Mouse (Mus musculus): ENCODE data around the gene Vasn. TPM values are rescaled to one million over a fixed set of nuclear protein-coding genes. Genes with fewer than 3 reads are reported as not detected.

Gene Vasn
- polyA plus RNA-seq, 1 experiment from 2014 or later: 2.3 TPM

DNA sequence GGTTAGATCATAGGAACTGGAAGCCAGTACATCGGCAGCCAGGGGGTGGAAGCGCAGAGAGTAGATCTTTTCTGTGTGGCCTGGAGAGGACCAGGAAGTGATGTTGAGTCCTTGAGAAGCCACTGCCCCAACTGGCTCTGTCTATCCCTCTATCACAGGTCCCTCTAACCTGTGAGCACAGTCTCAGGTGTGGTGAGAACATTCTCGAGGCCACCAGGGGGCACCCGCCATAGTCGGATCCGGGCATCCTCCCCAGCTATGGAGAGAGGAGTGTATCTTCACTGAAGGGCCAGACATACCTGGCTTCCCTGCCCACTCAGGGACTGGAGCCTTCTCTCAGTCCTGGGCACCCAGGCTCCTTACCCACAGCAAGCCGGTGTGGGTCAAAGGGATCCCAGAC lies 7.7 kb upstream of the Vasn start:
- Histone ChIP-seq H3K27ac (no peak overlapping the region), H3K9ac (no peak overlapping the region), H3K4me2 (no peak overlapping the region), H3K9me3 (replicated peaks) (no peaks in the 10 kb centered on the region), H3K4me3 (no peak overlapping the region), H3K27me3 (no peaks in the 10 kb centered on the region), H3K4me1 (no peaks in the 10 kb centered on the region), H3K36me3 (ENCODE audit: poor library complexity, severe bottlenecking) (peaks cover 23% of the 10 kb centered on the region)
- 41% methylated on average over 7 of the region's 7 CpGs for WGBS
- no peak; the same call in 1 of the 2 replicates for ATAC-seq

- H3K9me3 ChIP-seq (replicated peaks): no peaks in the 10 kb centered on the region
- no peak overlapping the region for H3K9ac ChIP-seq
- 85% methylated on average over 3 of the region's 3 CpGs for WGBS
- ATAC-seq: no peak
- peaks cover 14% of the 10 kb centered on the region for H3K36me3 ChIP-seq (ENCODE audit: poor library complexity, severe bottlenecking)
- no peak overlapping the region for H3K27ac ChIP-seq
- no peak overlapping the region for H3K4me2 ChIP-seq
- no peaks in the 10 kb centered on the region for H3K27me3 ChIP-seq
- no peak overlapping the region for H3K4me3 ChIP-seq
- no peaks in the 10 kb centered on the region for H3K4me1 ChIP-seq
Observed at GRCm38 (mm10) chr16:4633661-4634060, 6.1 kb upstream of the Vasn start.

DNA sequence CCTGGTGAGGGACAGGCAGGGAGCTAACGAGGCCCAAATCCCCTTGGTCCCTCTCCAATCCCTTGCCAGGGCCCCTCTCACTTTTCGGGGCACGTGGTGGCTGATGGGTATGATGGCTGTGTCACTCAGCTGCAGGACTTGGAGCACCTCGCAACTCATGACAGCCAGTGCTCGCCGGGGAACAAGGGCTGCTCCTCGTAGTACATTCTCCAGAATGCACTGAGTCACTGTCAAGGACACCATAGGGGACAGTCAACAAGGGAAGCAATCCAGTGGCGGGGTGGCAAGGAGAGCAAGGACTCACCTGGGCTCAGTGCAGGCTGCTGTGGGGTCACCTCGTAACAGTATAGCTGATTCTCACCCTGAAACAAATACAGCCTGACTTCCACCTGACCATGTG lies 5.1 kb upstream of the Vasn start:
- H3K9ac ChIP-seq: no peak overlapping the region
- no peak overlapping the region for H3K27ac ChIP-seq
- ATAC-seq: no peak
- H3K36me3 ChIP-seq (ENCODE audit: poor library complexity, severe bottlenecking): peaks cover 12% of the 10 kb centered on the region
- no peak overlapping the region for H3K4me3 ChIP-seq
- H3K4me2 ChIP-seq: no peak overlapping the region
- H3K9me3 ChIP-seq (replicated peaks): no peaks in the 10 kb centered on the region
- WGBS: 78% methylated on average over 9 of the region's 9 CpGs
- H3K4me1 ChIP-seq: 0 out of 2 replicates have a peak, but pooled peaks cover 4% of the 10 kb centered on the region
- no peaks in the 10 kb centered on the region for H3K27me3 ChIP-seq

DNA sequence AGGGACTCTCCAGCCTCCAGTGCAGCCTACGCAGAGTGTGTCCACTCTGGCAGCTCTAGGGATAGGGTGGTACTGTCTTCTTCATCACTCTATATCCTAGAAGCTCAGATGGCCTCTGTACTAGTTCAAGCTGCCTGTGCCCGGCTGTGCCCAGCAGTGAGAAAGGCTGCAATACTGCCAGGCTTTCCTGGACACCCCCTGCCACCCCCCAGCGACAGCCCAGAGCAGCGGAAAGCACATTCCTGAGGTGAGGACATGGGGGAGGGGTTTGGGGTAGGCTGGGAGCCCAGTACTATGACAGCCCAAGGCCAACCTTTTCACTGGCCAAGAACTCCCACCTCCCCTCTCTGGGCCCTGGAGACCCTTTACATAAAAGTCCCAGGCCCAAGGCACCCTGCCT lies 4.0 kb upstream of the Vasn start:
- Histone ChIP-seq H3K27ac (no peak overlapping the region), H3K4me2 (no peak overlapping the region), H3K9ac (0 out of 2 replicates have a peak overlapping the region, but pooled peaks have one; percentile 7), H3K4me1 (peaks cover 15% of the 10 kb centered on the region), H3K9me3 (replicated peaks) (no peaks in the 10 kb centered on the region), H3K4me3 (no peak overlapping the region), H3K36me3 (ENCODE audit: poor library complexity, severe bottlenecking) (peaks cover 12% of the 10 kb centered on the region), H3K27me3 (no peaks in the 10 kb centered on the region)
- no peak for ATAC-seq
- WGBS: 77% methylated on average over 4 of the region's 4 CpGs

DNA sequence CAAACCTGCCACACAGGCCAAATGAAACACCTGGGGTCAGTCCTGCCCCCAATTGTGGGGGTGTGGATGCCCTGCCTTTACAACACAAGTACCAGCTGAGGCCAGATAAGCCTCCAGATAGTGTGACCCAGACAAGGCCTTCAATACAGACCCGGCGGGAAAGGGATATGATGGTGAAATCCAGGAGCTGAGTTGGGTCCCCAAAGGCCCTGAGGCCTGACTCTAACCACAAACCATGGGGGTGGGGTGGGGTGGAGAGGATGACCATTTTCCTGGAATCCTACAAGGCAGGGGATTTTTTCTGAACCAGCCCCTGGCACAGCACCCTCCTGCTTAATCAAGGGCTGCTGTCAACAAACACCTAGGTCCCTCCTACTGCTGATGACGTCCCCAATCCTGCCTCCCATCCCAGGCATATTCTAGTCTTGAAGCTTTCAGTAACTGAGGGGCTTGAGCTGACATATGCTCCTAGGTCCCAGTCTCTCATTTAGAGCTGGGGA lies 800 bp upstream of the Vasn start:
- H3K36me3 ChIP-seq (ENCODE audit: poor library complexity, severe bottlenecking): peaks cover 1% of the 10 kb centered on the region; the same call in 1 of the 2 replicates
- H3K9me3 ChIP-seq (replicated peaks): no peaks in the 10 kb centered on the region
- H3K9ac ChIP-seq: no peak overlapping the region
- no peak overlapping the region for H3K4me2 ChIP-seq
- no peak for ATAC-seq
- H3K4me3 ChIP-seq: no peak overlapping the region
- H3K4me1 ChIP-seq: peaks cover 45% of the 10 kb centered on the region
- no peak overlapping the region for H3K27ac ChIP-seq
- H3K27me3 ChIP-seq: no peaks in the 10 kb centered on the region
- 88% methylated on average over 3 of the region's 3 CpGs for WGBS

DNA sequence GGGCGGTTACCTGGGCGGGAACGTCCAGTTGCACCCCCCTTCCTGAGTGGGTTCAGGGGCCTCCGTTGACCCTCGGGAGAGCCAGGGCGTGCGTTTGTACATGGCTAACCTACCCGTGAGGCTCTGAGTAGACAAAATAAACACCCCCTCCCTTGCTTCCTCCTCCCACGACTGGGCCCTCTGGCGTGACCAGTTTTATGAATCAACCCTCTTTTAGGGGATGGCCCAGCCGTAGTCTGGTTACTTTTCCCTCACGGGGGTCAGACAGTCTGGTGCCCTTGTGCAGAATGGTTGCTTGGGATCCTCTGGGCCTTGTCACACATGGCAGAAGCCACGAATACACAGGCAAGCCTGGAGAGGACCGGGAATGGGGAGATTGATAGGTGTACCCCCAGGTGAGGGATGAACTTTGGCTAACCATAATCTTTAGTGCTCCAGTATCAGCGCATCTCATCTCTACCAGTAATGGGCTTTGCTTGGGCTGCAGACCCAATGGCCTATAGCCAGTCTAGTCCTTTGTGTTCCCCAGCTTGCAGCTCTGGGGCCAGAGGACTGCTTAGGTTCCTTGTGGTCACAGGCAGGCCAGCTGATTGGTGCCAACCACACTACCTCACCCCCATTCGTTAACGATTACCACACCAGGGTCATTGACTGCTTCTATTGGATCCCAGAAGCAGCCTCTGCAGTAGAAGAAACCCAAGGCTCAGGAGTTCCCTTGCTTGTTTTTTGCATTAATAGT lies 695 bp downstream of the Vasn start:
- Histone ChIP-seq H3K4me3 (peak overlapping the region; percentile 47), H3K9ac (peak overlapping the region; percentile 68), H3K9me3 (replicated peaks) (no peaks in the 10 kb centered on the region), H3K36me3 (ENCODE audit: poor library complexity, severe bottlenecking) (no peaks in the 10 kb centered on the region), H3K4me1 (peaks cover 53% of the 10 kb centered on the region), H3K27me3 (no peaks in the 10 kb centered on the region), H3K4me2 (peak overlapping the region; percentile 78), H3K27ac (no peak overlapping the region)
- WGBS: 13% methylated on average over 17 of the region's 17 CpGs
- ATAC-seq: no peak; the same call in 1 of the 2 replicates

- Histone ChIP-seq H3K27ac (no peak overlapping the region), H3K4me2 (peak overlapping the region; percentile 78), H3K4me1 (peaks cover 53% of the 10 kb centered on the region), H3K27me3 (no peaks in the 10 kb centered on the region), H3K36me3 (ENCODE audit: poor library complexity, severe bottlenecking) (no peaks in the 10 kb centered on the region), H3K9me3 (replicated peaks) (no peaks in the 10 kb centered on the region), H3K4me3 (no peak overlapping the region), H3K9ac (peak overlapping the region; percentile 12; the same call in 1 of the 2 replicates)
- no peak for ATAC-seq
- 59% methylated on average over 3 of the region's 3 CpGs for WGBS
Observed at GRCm38 (mm10) chr16:4641119-4641838, 1.5 kb downstream of the Vasn start.

DNA sequence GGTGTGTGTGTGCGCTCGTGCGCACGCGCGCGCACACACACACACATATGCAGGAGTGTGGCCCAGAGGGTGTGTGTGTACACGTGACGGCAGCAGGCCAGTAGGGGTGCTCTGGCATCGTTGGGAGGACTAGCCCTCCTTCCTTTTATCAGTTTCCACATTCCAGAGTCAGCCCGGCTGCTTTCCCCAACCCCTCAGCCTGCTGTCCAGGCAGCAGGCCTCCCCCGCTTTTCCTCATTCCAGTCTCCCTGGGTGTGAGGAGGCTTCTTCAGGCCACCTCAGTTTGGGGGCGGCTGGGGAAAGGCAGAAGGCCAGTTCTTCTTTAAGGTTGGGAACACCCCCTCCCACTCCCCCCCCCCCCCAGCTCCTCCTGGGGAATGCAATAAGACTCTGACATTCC lies 2.4 kb downstream of the Vasn start:
- H3K36me3 ChIP-seq (ENCODE audit: poor library complexity, severe bottlenecking): no peaks in the 10 kb centered on the region
- H3K27ac ChIP-seq: peak overlapping the region; percentile 6; the same call in 1 of the 2 replicates
- peaks cover 53% of the 10 kb centered on the region for H3K4me1 ChIP-seq
- no peaks in the 10 kb centered on the region for H3K9me3 ChIP-seq (replicated peaks)
- H3K9ac ChIP-seq: peak overlapping the region; percentile 8; the same call in 1 of the 2 replicates
- WGBS: 39% methylated on average over 13 of the region's 13 CpGs
- peak overlapping the region; percentile 1; the same call in 1 of the 2 replicates for H3K4me2 ChIP-seq
- no peaks in the 10 kb centered on the region for H3K27me3 ChIP-seq
- H3K4me3 ChIP-seq: no peak overlapping the region
- ATAC-seq: no peak

- H3K4me3 ChIP-seq: no peak overlapping the region
- no peak overlapping the region for H3K4me2 ChIP-seq
- 87% methylated on average over 6 of the region's 6 CpGs for WGBS
- 0 out of 2 replicates have a peak, but pooled peaks cover under 1% of the 10 kb centered on the region for H3K36me3 ChIP-seq (ENCODE audit: poor library complexity, severe bottlenecking)
- no peaks in the 10 kb centered on the region for H3K9me3 ChIP-seq (replicated peaks)
- no peak overlapping the region for H3K9ac ChIP-seq
- ATAC-seq: no peak
- H3K4me1 ChIP-seq: peaks cover 53% of the 10 kb centered on the region
- H3K27me3 ChIP-seq: no peaks in the 10 kb centered on the region
- no peak overlapping the region for H3K27ac ChIP-seq
Observed at GRCm38 (mm10) chr16:4642937-4643336, 3.2 kb downstream of the Vasn start.

GRCm38 (mm10) chr16:4643670-4644419 lies 4.1 kb downstream of the Vasn start:
- 57% methylated on average over 11 of the region's 11 CpGs for WGBS
- Histone ChIP-seq H3K4me3 (no peak overlapping the region), H3K9ac (0 out of 2 replicates have a peak overlapping the region, but pooled peaks have one; percentile 7), H3K4me2 (peak overlapping the region; percentile 4; the same call in 1 of the 2 replicates), H3K27me3 (no peaks in the 10 kb centered on the region), H3K9me3 (replicated peaks) (no peaks in the 10 kb centered on the region), H3K36me3 (ENCODE audit: poor library complexity, severe bottlenecking) (0 out of 2 replicates have a peak, but pooled peaks cover 7% of the 10 kb centered on the region), H3K4me1 (peaks cover 53% of the 10 kb centered on the region), H3K27ac (no peak overlapping the region)
- peak; percentile 75 for ATAC-seq

GRCm38 (mm10) chr16:4645867-4646266 lies 6.1 kb downstream of the Vasn start:
- Histone ChIP-seq H3K9me3 (replicated peaks) (no peaks in the 10 kb centered on the region), H3K9ac (no peak overlapping the region), H3K4me1 (peaks cover 37% of the 10 kb centered on the region), H3K27me3 (no peaks in the 10 kb centered on the region), H3K4me3 (no peak overlapping the region), H3K36me3 (ENCODE audit: poor library complexity, severe bottlenecking) (peaks cover 16% of the 10 kb centered on the region; the same call in 1 of the 2 replicates), H3K27ac (no peak overlapping the region), H3K4me2 (no peak overlapping the region)
- WGBS: 83% methylated on average over 4 of the region's 4 CpGs
- no peak for ATAC-seq
